Mouse (Mus musculus) heart, embryonic 14.5 days (tissue): ENCODE data around the gene Ddn. TPM values are rescaled to one million over a fixed set of nuclear protein-coding genes. Genes with fewer than 3 reads are reported as not detected.
"Not testable (repeated sequence)": the region's sequence is repeated elsewhere in the genome, so short reads cannot be mapped to it uniquely, and the experiment has no call there.

Experiments
- ATAC-seq: fragments of 200-750 bp; cut with Nextera tagmentation; 2 replicates; pipeline ENCODE4 v1.8.0; 2017; ENCODE audit warnings: low read depth, moderate TSS enrichment; ENCODE audit not compliant: insufficient number of reproducible peaks, insufficient read depth, low FRiP score
- H3K27ac ChIP-seq, 2 experiments: fragments of 200-500 bp in 1 of 2; fragments of 300-500 bp in 1 of 2; sonication (generic) in 1 of 2; replicated peaks in 1 of 2; 2 replicates each; pipeline ENCODE4 v1.5.1; 2012 to 2014; ENCODE audit warnings: low read depth in 2 of 2, low read length in 2 of 2, control low read depth in 1 of 2, mild to moderate bottlenecking in 1 of 2, mixed read lengths in 1 of 2; ENCODE audit not compliant: control insufficient read depth in 1 of 2, insufficient read depth in 1 of 2
- H3K27me3 ChIP-seq: fragments of 300-500 bp; sonication (generic); 2 replicates; pipeline ENCODE4 v1.6.1; 2014; ENCODE audit warnings: mild to moderate bottlenecking, low read length, control low read depth; ENCODE audit not compliant: control insufficient read depth, insufficient read depth
- H3K36me3 ChIP-seq: fragments of 300-500 bp; sonication (generic); 2 replicates; pipeline ENCODE4 v1.6.1; 2014; ENCODE audit warnings: mild to moderate bottlenecking, control low read depth, low read length, mixed read lengths; ENCODE audit not compliant: control insufficient read depth, insufficient read depth
- H3K4me1 ChIP-seq, 2 experiments: fragments of 200-500 bp in 1 of 2; fragments of 300-500 bp in 1 of 2; sonication (generic) in 1 of 2; 2 replicates each; pipeline ENCODE4 v1.6.1; 2012 to 2014; ENCODE audit warnings: low read length in 2 of 2, control low read depth in 1 of 2, mixed read lengths in 1 of 2; ENCODE audit not compliant: control insufficient read depth in 2 of 2, insufficient read depth in 2 of 2
- H3K4me2 ChIP-seq: fragments of 300-500 bp; sonication (generic); 2 replicates; pipeline ENCODE4 v1.6.1; 2014; ENCODE audit warnings: mild to moderate bottlenecking, low read length
- H3K4me3 ChIP-seq, 2 experiments: fragments of 200-500 bp in 1 of 2; fragments of 300-500 bp in 1 of 2; sonication (generic) in 1 of 2; 2 replicates each; pipeline ENCODE4 v1.5.1; 2012 to 2014; ENCODE audit warnings: low read length in 2 of 2, mild to moderate bottlenecking in 2 of 2, control low read depth in 1 of 2, low read depth in 1 of 2, moderate library complexity in 1 of 2; ENCODE audit not compliant: control insufficient read depth in 1 of 2, insufficient read depth in 1 of 2
- H3K9ac ChIP-seq: fragments of 300-500 bp; sonication (generic); 2 replicates; pipeline ENCODE4 v1.6.1; 2014; ENCODE audit warnings: mild to moderate bottlenecking, low read length
- H3K9me3 ChIP-seq: fragments of 300-500 bp; sonication (generic); 2 replicates; pipeline ENCODE4 v1.6.1; 2016; ENCODE audit warnings: low read length, control low read depth; ENCODE audit not compliant: control insufficient read depth
- WGBS: fragments of 180-500 bp; shearing (Covaris S2); extraction: QIAGEN DNeasy Blood & Tissue Kit; methylation state at CpG from one replicate; pipeline ENCODE4 v1.1.7; 2014; 5-methylcytosine and 5-hydroxymethylcytosine counted together
- polyA plus RNA-seq: library from polyadenylated mRNA; unstranded; fragments of >200 nt; fragmentation: Nextera tagmentation; extraction: Ambion mirVana; gene quantifications from 2 replicates; pipeline ENCODE4 v1.2.1, GENCODE M21; 2014

Ddn gene
- polyA plus RNA-seq, 1 experiment from 2014 or later = 0.22 TPM

- no peaks in the 10 kb centered on the region for H3K9me3 ChIP-seq
- WGBS = 88% methylated on average over 20 of the region's 20 CpGs
- no peak overlapping the region for H3K27ac ChIP-seq
- H3K4me2 ChIP-seq = no peak overlapping the region
- H3K4me1 ChIP-seq = peaks cover 18 to 20% of the 10 kb centered on the region in 2 experiments
- H3K9ac ChIP-seq = no peak overlapping the region
- H3K4me3 ChIP-seq = no peak overlapping the region
- peaks cover 64% of the 10 kb centered on the region for H3K36me3 ChIP-seq
- H3K27me3 ChIP-seq = peaks cover 16% of the 10 kb centered on the region
- ATAC-seq = no peak
Measured at GRCm38 (mm10) chr15:98812741-98813424, 3.6 kb upstream of the Ddn start.

DNA sequence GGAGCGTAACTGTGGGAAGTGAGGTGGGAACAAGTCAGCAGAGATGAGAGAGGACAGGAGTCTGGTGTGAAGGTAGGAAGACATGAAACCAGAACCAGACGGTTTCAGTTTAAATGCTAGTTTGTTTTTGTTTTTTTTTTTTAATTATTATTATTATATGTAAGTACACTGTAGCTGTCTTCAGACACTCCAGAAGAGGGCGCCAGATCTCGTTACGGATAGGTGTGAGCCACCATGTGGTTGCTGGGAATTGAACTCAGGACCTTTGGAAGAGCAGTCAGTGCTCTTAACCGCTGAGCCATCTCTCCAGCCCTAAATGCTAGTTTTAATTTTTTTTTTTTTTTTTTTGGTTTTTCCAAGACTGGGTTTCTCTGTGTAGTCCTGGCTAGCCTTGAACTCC lies 922 bp upstream of the Ddn start:
- not testable (repeated sequence) for H3K4me2 ChIP-seq, H3K27ac ChIP-seq, H3K9ac ChIP-seq, H3K4me3 ChIP-seq, ATAC-seq, H3K9me3 ChIP-seq
- Histone ChIP-seq H3K36me3 (peaks cover 47% of the 10 kb centered on the region), H3K27me3 (peaks cover 43% of the 10 kb centered on the region), H3K4me1 (peaks cover 26 to 42% of the 10 kb centered on the region in 2 experiments)
- WGBS = 77% methylated on average over 6 of the region's 6 CpGs

GRCm38 (mm10) chr15:98808651-98809134 lies 597 bp downstream of the Ddn start:
- Histone ChIP-seq H3K4me3 (peak overlapping the region in 1 of 2 experiments; percentile 50; a peak in 2 of 4 replicates), H3K27ac (no peak overlapping the region), H3K9ac (peak overlapping the region; percentile 67), H3K36me3 (peaks cover 32% of the 10 kb centered on the region), H3K4me2 (peak overlapping the region; percentile 88), H3K9me3 (no peaks in the 10 kb centered on the region), H3K4me1 (peaks cover 32 to 51% of the 10 kb centered on the region in 2 experiments), H3K27me3 (peaks cover 57% of the 10 kb centered on the region)
- ATAC-seq = no peak
- 15% methylated on average over 6 of the region's 6 CpGs for WGBS

- peaks cover 26% of the 10 kb centered on the region for H3K36me3 ChIP-seq
- H3K4me2 ChIP-seq = peak overlapping the region; percentile 88
- peak overlapping the region; percentile 67 for H3K9ac ChIP-seq
- no peak overlapping the region for H3K27ac ChIP-seq
- H3K27me3 ChIP-seq = peaks cover 63% of the 10 kb centered on the region
- H3K9me3 ChIP-seq = no peaks in the 10 kb centered on the region
- peaks cover 34 to 57% of the 10 kb centered on the region in 2 experiments for H3K4me1 ChIP-seq
- H3K4me3 ChIP-seq = peak overlapping the region; percentile 46 to 50
- ATAC-seq = no peak
- WGBS = under 1% methylated on average over 34 of the region's 34 CpGs
Measured at GRCm38 (mm10) chr15:98807895-98808650, 1.2 kb downstream of the Ddn start.

- Histone ChIP-seq H3K9ac (peak overlapping the region; percentile 55), H3K4me1 (peaks cover 34 to 58% of the 10 kb centered on the region in 2 experiments), H3K9me3 (no peaks in the 10 kb centered on the region), H3K4me3 (peak overlapping the region; percentile 10 to 50; a peak in 3 of 4 replicates), H3K4me2 (peak overlapping the region; percentile 88), H3K27ac (no peak overlapping the region), H3K36me3 (peaks cover 16% of the 10 kb centered on the region), H3K27me3 (peaks cover 73% of the 10 kb centered on the region)
- 1% methylated on average over 58 of the region's 58 CpGs for WGBS
- no peak; the same call in 1 of the 2 replicates for ATAC-seq
Measured at GRCm38 (mm10) chr15:98806809-98807770, 2.2 kb downstream of the Ddn start.

- 13% methylated on average over 30 of the region's 30 CpGs for WGBS
- H3K36me3 ChIP-seq = peaks cover 8% of the 10 kb centered on the region
- 0 out of 2 replicates have a peak, but pooled peaks have one; percentile 15 for ATAC-seq
- H3K4me1 ChIP-seq = peaks cover 34 to 58% of the 10 kb centered on the region in 2 experiments
- peak overlapping the region; percentile 95 for H3K4me2 ChIP-seq
- peak overlapping the region; percentile 38; the same call in 1 of the 2 replicates for H3K9ac ChIP-seq
- H3K4me3 ChIP-seq = peak overlapping the region in 1 of 2 experiments; percentile 55; a peak in 2 of 4 replicates
- no peaks in the 10 kb centered on the region for H3K9me3 ChIP-seq
- no peak overlapping the region for H3K27ac ChIP-seq
- peaks cover 81% of the 10 kb centered on the region for H3K27me3 ChIP-seq
Measured at GRCm38 (mm10) chr15:98806071-98806808, 3.0 kb downstream of the Ddn start.
